Mouse (Mus musculus) kidney, postnatal 0 days (tissue): ENCODE results near the gene Stk10. TPM values are rescaled to one million over a fixed set of nuclear protein-coding genes. Genes with fewer than 3 reads are reported as not detected.

Experiments
- ATAC-seq: fragments of 200-750 bp; cut with Nextera tagmentation; replicated peaks from 2 replicates; pipeline ENCODE4 v1.8.0; 2017; ENCODE audit warnings: low read depth, moderate number of reproducible peaks, moderate TSS enrichment, moderate library complexity; ENCODE audit not compliant: low FRiP score
- DNase-seq: peaks from one replicate; pipeline ENCODE4 v3.0.0-alpha.2; 2016; ENCODE audit warnings: low spot score
- H3K27ac ChIP-seq: fragments of 300-500 bp; sonication (generic); 2 replicates; pipeline ENCODE4 v1.5.1; 2014; ENCODE audit warnings: mild to moderate bottlenecking
- H3K27me3 ChIP-seq: fragments of 300-500 bp; sonication (generic); 2 replicates; pipeline ENCODE4 v1.6.1; 2014; ENCODE audit warnings: low read length, mixed read lengths; ENCODE audit not compliant: insufficient read depth
- H3K36me3 ChIP-seq: fragments of 300-500 bp; sonication (generic); 2 replicates; pipeline ENCODE4 v1.6.1; 2014; ENCODE audit warnings: low read length, mixed read lengths; ENCODE audit not compliant: insufficient read depth
- H3K4me1 ChIP-seq: fragments of 300-500 bp; sonication (generic); replicated peaks from 2 replicates; pipeline ENCODE4 v1.6.1; 2014; ENCODE audit warnings: antibody characterized with exemption, low read length, mixed read lengths; ENCODE audit not compliant: insufficient read depth
- H3K4me2 ChIP-seq: fragments of 300-500 bp; sonication (generic); 2 replicates; pipeline ENCODE4 v1.6.1; 2014; ENCODE audit warnings: mild to moderate bottlenecking, low read length, moderate library complexity, mixed read lengths
- H3K4me3 ChIP-seq: fragments of 300-500 bp; sonication (generic); replicated peaks from 2 replicates; pipeline ENCODE4 v1.5.1; 2014; ENCODE audit warnings: low read depth, low read length
- H3K9ac ChIP-seq: fragments of 300-500 bp; sonication (generic); 2 replicates; pipeline ENCODE4 v1.6.1; 2014; ENCODE audit warnings: low read depth, low read length
- H3K9me3 ChIP-seq: fragments of 300-500 bp; sonication (generic); replicated peaks from 2 replicates; pipeline ENCODE4 v1.6.1; 2016; ENCODE audit warnings: low read length, inconsistent platforms, mixed read lengths
- CTCF ChIP-seq: IDR thresholded peaks from 2 replicates; pipeline ENCODE4 v1.5.1; 2016; ENCODE audit warnings: antibody characterized with exemption, low read depth, mild to moderate bottlenecking, moderate library complexity
- WGBS: fragments of 180-500 bp; shearing (Covaris S2); extraction: QIAGEN DNeasy Blood & Tissue Kit; methylation state at CpG from one replicate; pipeline ENCODE4 v1.1.7; 2014; 5-methylcytosine and 5-hydroxymethylcytosine counted together
- polyA plus RNA-seq: library from polyadenylated mRNA; unstranded; fragments of >200 nt; fragmentation: Nextera tagmentation; extraction: Ambion mirVana; gene quantifications from 2 replicates; pipeline ENCODE4 v1.2.1, GENCODE M21; 2015

Stk10 gene
- polyA plus RNA-seq, 1 experiment from 2014 or later = 2.4 TPM

DNA sequence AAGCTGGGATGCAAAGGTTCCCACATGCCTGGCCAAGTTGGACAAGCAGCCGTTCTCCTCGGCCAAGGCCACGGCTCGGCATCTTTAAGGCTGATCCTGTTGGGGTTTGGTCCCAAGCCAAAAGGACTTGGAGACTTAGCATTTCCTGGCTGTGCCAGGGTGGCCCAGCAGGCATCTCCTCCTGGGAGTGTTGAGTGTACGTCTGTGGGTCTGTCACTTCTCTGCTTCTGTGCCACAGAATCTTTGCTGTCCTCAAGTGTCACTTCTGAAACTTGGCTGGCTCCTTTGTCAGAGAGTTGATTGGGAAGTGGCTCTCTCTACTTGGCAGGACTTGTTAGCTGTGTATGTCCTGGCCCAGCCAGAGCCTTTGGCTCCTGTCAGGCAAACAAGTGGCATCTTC, 13.4 kb downstream of the Stk10 start:
- H3K27ac ChIP-seq = no peak overlapping the region
- DNase-seq (no peak), ATAC-seq (no peak)

GRCm38 (mm10) chr11:32547391-32547947, 14.4 kb downstream of the Stk10 start:
- no peak for ATAC-seq
- no peaks in the 10 kb centered on the region for H3K27me3 ChIP-seq
- H3K27ac ChIP-seq = no peak overlapping the region
- no peak for TF ChIP-seq CTCF
- H3K36me3 ChIP-seq = no peaks in the 10 kb centered on the region
- no peaks in the 10 kb centered on the region for H3K9me3 ChIP-seq
- H3K9ac ChIP-seq = no peak overlapping the region
- no peak overlapping the region for H3K4me3 ChIP-seq
- no peak for DNase-seq
- peaks cover 15% of the 10 kb centered on the region for H3K4me1 ChIP-seq
- H3K4me2 ChIP-seq = no peak overlapping the region
- 64% methylated on average over 10 of the region's 10 CpGs for WGBS

More for the DNA sequence above, 13.4 kb downstream of the Stk10 start:
- Histone ChIP-seq H3K4me1 (peaks cover 6% of the 10 kb centered on the region; the same call in 1 of the 2 replicates), H3K9ac (no peak overlapping the region), H3K27me3 (no peaks in the 10 kb centered on the region), H3K36me3 (no peaks in the 10 kb centered on the region), H3K4me2 (no peak overlapping the region), H3K4me3 (no peak overlapping the region), H3K9me3 (no peaks in the 10 kb centered on the region)
- 63% methylated on average over 5 of the region's 5 CpGs for WGBS
- TF ChIP-seq CTCF = no peak

GRCm38 (mm10) chr11:32548240-32548639, 15.1 kb downstream of the Stk10 start:
- no peak for TF ChIP-seq CTCF
- no peak overlapping the region for H3K9ac ChIP-seq
- H3K27me3 ChIP-seq = no peaks in the 10 kb centered on the region
- no peak overlapping the region for H3K4me2 ChIP-seq
- 76% methylated on average over 4 of the region's 4 CpGs for WGBS
- ATAC-seq = no peak
- H3K4me3 ChIP-seq = no peak overlapping the region
- H3K36me3 ChIP-seq = no peaks in the 10 kb centered on the region
- no peak overlapping the region for H3K27ac ChIP-seq
- no peaks in the 10 kb centered on the region for H3K9me3 ChIP-seq
- H3K4me1 ChIP-seq = peaks cover 20% of the 10 kb centered on the region
- DNase-seq = no peak

- no peak overlapping the region for H3K4me2 ChIP-seq
- ATAC-seq (no peak), DNase-seq (no peak)
- no peaks in the 10 kb centered on the region for H3K36me3 ChIP-seq
- no peaks in the 10 kb centered on the region for H3K9me3 ChIP-seq
- H3K9ac ChIP-seq = no peak overlapping the region
- 56% methylated on average over 6 of the region's 6 CpGs for WGBS
- no peaks in the 10 kb centered on the region for H3K27me3 ChIP-seq
- H3K27ac ChIP-seq = no peak overlapping the region
- H3K4me3 ChIP-seq = no peak overlapping the region
- H3K4me1 ChIP-seq = peaks cover 27% of the 10 kb centered on the region
- no peak for TF ChIP-seq CTCF
Measured at GRCm38 (mm10) chr11:32549236-32549635, 16.1 kb downstream of the Stk10 start.

DNA sequence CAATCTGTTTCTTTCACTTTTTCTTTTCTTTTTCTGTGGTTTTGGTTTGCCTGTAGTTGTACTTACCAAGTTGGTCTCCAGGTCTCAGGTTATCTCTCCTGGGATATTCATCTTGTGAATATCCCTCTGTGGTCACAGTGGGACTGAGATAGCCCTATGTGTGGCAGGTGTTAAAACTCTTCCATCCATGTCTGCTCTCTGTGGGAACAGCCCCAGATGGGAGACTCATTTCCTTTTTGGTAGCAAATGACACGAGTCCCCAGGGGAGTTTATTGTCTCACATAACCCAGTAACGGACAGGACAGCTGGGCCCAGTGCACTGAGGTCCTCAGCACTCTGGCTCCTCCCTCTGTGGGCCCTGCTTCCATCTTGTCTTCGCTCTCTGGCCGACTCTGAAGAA, 17.0 kb downstream of the Stk10 start:
- no peak for DNase-seq

GRCm38 (mm10) chr11:32551056-32551455, 18.0 kb downstream of the Stk10 start:
- Histone ChIP-seq H3K36me3 (no peaks in the 10 kb centered on the region), H3K27me3 (no peaks in the 10 kb centered on the region), H3K4me2 (no peak overlapping the region), H3K27ac (no peak overlapping the region), H3K9ac (no peak overlapping the region), H3K9me3 (no peaks in the 10 kb centered on the region), H3K4me3 (no peak overlapping the region), H3K4me1 (peaks cover 27% of the 10 kb centered on the region)
- no peak for ATAC-seq
- DNase-seq = no peak
- no peak for TF ChIP-seq CTCF
- 96% methylated on average over 4 of the region's 4 CpGs for WGBS

More for the DNA sequence above, 17.0 kb downstream of the Stk10 start:
- no peak for ATAC-seq
- 51% methylated on average over 4 of the region's 4 CpGs for WGBS
- H3K27me3 ChIP-seq = no peaks in the 10 kb centered on the region
- peaks cover 27% of the 10 kb centered on the region for H3K4me1 ChIP-seq
- no peaks in the 10 kb centered on the region for H3K9me3 ChIP-seq
- no peak overlapping the region for H3K9ac ChIP-seq
- H3K4me3 ChIP-seq = no peak overlapping the region
- no peak overlapping the region for H3K4me2 ChIP-seq
- no peak overlapping the region for H3K27ac ChIP-seq
- no peaks in the 10 kb centered on the region for H3K36me3 ChIP-seq
- TF ChIP-seq CTCF = no peak
